Mouse (Mus musculus): ENCODE results near the gene Ccdc85c.

Gene Ccdc85c

GRCm38 (mm10) chr12:108171336-108171735 lies 103.9 kb downstream of the Ccdc85c start:
- H3K4me1 ChIP-seq (replicated peaks; ENCODE audit: low read depth, low read length): 0 out of 2 replicates have a peak, but pooled peaks cover 2% of the 10 kb centered on the region
- TF ChIP-seq POU5F1 (IDR thresholded peaks at IDR 0.05; ENCODE audit: borderline replicate concordance, low read length) (no peak), NANOG (IDR thresholded peaks at IDR 0.05; ENCODE audit: borderline replicate concordance, low read length) (no peak), CTCF (conservative IDR thresholded peaks at IDR 0.05; ENCODE audit: low read length) (no peak)

GRCm38 (mm10) chr12:108170467-108170866 lies 104.8 kb downstream of the Ccdc85c start:
- no peaks in the 10 kb centered on the region for H3K9me3 ChIP-seq (ENCODE audit: low read length)
- H3K4me3 ChIP-seq (replicated peaks; ENCODE audit: low read length): no peak overlapping the region
- H3K36me3 ChIP-seq (ENCODE audit: insufficient read depth, low read length): no peaks in the 10 kb centered on the region
- no peak for TF ChIP-seq POU5F1 (IDR thresholded peaks at IDR 0.05; ENCODE audit: borderline replicate concordance, low read length)
- no peak for TF ChIP-seq CTCF (conservative IDR thresholded peaks at IDR 0.05; ENCODE audit: low read length)
- no peak for TF ChIP-seq NANOG (IDR thresholded peaks at IDR 0.05; ENCODE audit: borderline replicate concordance, low read length)
- H3K4me1 ChIP-seq (replicated peaks; ENCODE audit: low read depth, low read length): no peaks in the 10 kb centered on the region
- H3K27me3 ChIP-seq (ENCODE audit: insufficient read depth, low read length): no peaks in the 10 kb centered on the region

More at GRCm38 (mm10) chr12:108171336-108171735, 103.9 kb downstream of the Ccdc85c start:
- Histone ChIP-seq H3K9me3 (ENCODE audit: low read length) (no peaks in the 10 kb centered on the region), H3K27me3 (ENCODE audit: insufficient read depth, low read length) (no peaks in the 10 kb centered on the region), H3K36me3 (ENCODE audit: insufficient read depth, low read length) (no peaks in the 10 kb centered on the region), H3K4me3 (replicated peaks; ENCODE audit: low read length) (no peak overlapping the region)

- Histone ChIP-seq H3K9me3 (ENCODE audit: low read length) (no peaks in the 10 kb centered on the region), H3K36me3 (ENCODE audit: insufficient read depth, low read length) (peaks cover 6% of the 10 kb centered on the region), H3K4me1 (replicated peaks; ENCODE audit: low read depth, low read length) (no peaks in the 10 kb centered on the region), H3K4me3 (replicated peaks; ENCODE audit: low read length) (no peak overlapping the region), H3K27me3 (ENCODE audit: insufficient read depth, low read length) (no peaks in the 10 kb centered on the region)
- TF ChIP-seq POU5F1 (IDR thresholded peaks at IDR 0.05; ENCODE audit: borderline replicate concordance, low read length) (no peak), NANOG (IDR thresholded peaks at IDR 0.05; ENCODE audit: borderline replicate concordance, low read length) (no peak), CTCF (conservative IDR thresholded peaks at IDR 0.05; ENCODE audit: low read length) (no peak)
Observed at GRCm38 (mm10) chr12:108168909-108169308, 106.3 kb downstream of the Ccdc85c start.

GRCm38 (mm10) chr12:108163706-108164105 lies 111.5 kb downstream of the Ccdc85c start:
- TF ChIP-seq CTCF (conservative IDR thresholded peaks at IDR 0.05; ENCODE audit: low read length): no peak
- no peak for TF ChIP-seq NANOG (IDR thresholded peaks at IDR 0.05; ENCODE audit: borderline replicate concordance, low read length)
- no peak for TF ChIP-seq POU5F1 (IDR thresholded peaks at IDR 0.05; ENCODE audit: borderline replicate concordance, low read length)
- Histone ChIP-seq H3K4me3 (replicated peaks; ENCODE audit: low read length) (no peak overlapping the region), H3K9me3 (ENCODE audit: low read length) (no peaks in the 10 kb centered on the region), H3K27me3 (ENCODE audit: insufficient read depth, low read length) (no peaks in the 10 kb centered on the region), H3K36me3 (ENCODE audit: insufficient read depth, low read length) (peaks cover 54% of the 10 kb centered on the region), H3K4me1 (replicated peaks; ENCODE audit: low read depth, low read length) (no peaks in the 10 kb centered on the region)

GRCm38 (mm10) chr12:108162036-108162435 lies 113.2 kb downstream of the Ccdc85c start:
- Histone ChIP-seq H3K4me3 (replicated peaks; ENCODE audit: low read length) (no peak overlapping the region), H3K36me3 (ENCODE audit: insufficient read depth, low read length) (peaks cover 71% of the 10 kb centered on the region), H3K9me3 (ENCODE audit: low read length) (no peaks in the 10 kb centered on the region), H3K4me1 (replicated peaks; ENCODE audit: low read depth, low read length) (no peaks in the 10 kb centered on the region), H3K27me3 (ENCODE audit: insufficient read depth, low read length) (no peaks in the 10 kb centered on the region)
- TF ChIP-seq CTCF (conservative IDR thresholded peaks at IDR 0.05; ENCODE audit: low read length): peak; percentile 58
- TF ChIP-seq POU5F1 (IDR thresholded peaks at IDR 0.05; ENCODE audit: borderline replicate concordance, low read length): no peak

- Histone ChIP-seq H3K4me1 (replicated peaks; ENCODE audit: low read depth, low read length) (no peaks in the 10 kb centered on the region), H3K27me3 (ENCODE audit: insufficient read depth, low read length) (no peaks in the 10 kb centered on the region), H3K4me3 (replicated peaks; ENCODE audit: low read length) (no peak overlapping the region), H3K36me3 (ENCODE audit: insufficient read depth, low read length) (peaks cover 89% of the 10 kb centered on the region), H3K9me3 (ENCODE audit: low read length) (no peaks in the 10 kb centered on the region)
- TF ChIP-seq NANOG (IDR thresholded peaks at IDR 0.05; ENCODE audit: borderline replicate concordance, low read length): no peak
- no peak for TF ChIP-seq POU5F1 (IDR thresholded peaks at IDR 0.05; ENCODE audit: borderline replicate concordance, low read length)
- 0 out of 2 replicates have a peak, but pooled peaks have one; percentile 15 for TF ChIP-seq CTCF (conservative IDR thresholded peaks at IDR 0.05; ENCODE audit: low read length)
Observed at GRCm38 (mm10) chr12:108159863-108160262, 115.4 kb downstream of the Ccdc85c start.
